Mouse (Mus musculus): ENCODE data around the gene Cdh15. TPM values are rescaled to one million over a fixed set of nuclear protein-coding genes. Genes with fewer than 3 reads are reported as not detected.
A peak's percentile ranks its signal among the peaks of the same experiment; 100 is the strongest.

Cdh15 gene
- polyA plus RNA-seq (2015; fragmentation: Nextera tagmentation; extraction: Ambion mirVana): 1.5 and 1.8 TPM in 2 replicates

DNA sequence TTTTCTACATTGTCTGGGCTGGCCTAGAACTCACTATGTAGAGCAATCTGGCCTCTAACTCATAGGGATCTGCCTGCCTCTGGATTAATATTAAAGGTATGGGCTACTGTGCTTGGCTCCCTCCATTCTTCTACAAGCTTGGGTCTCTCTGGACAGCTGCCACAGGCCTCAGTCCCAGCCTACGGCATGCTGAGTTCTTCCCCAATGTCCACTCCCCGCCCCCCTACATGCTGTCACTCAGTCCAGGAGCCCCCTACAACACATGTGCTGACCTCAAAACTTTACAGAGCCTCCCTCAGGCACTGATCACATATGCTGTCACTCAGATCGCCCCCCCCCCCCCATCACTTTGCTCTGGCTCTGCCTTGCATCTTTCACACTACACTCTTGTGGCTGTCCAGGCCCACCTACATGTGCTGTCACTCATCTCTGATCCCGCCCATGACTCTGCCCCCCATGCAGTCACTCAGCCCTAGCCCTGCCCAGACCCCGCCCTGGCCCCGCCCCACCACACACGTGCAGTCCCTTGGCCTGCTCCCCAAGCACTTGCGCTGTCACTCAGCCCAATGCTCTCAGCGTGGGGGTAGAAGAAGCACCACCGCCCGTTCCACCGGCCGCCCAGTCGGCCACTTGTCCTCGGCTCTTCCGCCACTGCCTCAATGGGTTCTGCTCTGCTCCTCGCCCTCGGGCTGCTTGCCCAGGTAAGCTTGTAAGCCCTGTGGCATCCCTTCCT is at the start of gene Cdh15:
Gene Cdh15, plus strand, starts transcription at position 138 of the 733 bp plus-strand sequence.
- Histone ChIP-seq H3K4me2 (peak within 1 kb of the TSS; percentile 34; the same call in 1 of the 2 replicates), H3K9me3 (no peaks in the 10 kb centered on the region), H3K36me3 (no peaks in the 10 kb centered on the region), H3K4me3 (no peak within 1 kb of the TSS), H3K9ac (no peak within 1 kb of the TSS), H3K4me1 (replicated peaks) (peaks cover 8% of the 10 kb centered on the region), H3K27me3 (peaks cover 12% of the 10 kb centered on the region), H3K27ac (no peak within 1 kb of the TSS)
- ATAC-seq (ENCODE audit: low FRiP score): no peak
- 15% methylated on average over 18 of the region's 18 CpGs for WGBS

DNA sequence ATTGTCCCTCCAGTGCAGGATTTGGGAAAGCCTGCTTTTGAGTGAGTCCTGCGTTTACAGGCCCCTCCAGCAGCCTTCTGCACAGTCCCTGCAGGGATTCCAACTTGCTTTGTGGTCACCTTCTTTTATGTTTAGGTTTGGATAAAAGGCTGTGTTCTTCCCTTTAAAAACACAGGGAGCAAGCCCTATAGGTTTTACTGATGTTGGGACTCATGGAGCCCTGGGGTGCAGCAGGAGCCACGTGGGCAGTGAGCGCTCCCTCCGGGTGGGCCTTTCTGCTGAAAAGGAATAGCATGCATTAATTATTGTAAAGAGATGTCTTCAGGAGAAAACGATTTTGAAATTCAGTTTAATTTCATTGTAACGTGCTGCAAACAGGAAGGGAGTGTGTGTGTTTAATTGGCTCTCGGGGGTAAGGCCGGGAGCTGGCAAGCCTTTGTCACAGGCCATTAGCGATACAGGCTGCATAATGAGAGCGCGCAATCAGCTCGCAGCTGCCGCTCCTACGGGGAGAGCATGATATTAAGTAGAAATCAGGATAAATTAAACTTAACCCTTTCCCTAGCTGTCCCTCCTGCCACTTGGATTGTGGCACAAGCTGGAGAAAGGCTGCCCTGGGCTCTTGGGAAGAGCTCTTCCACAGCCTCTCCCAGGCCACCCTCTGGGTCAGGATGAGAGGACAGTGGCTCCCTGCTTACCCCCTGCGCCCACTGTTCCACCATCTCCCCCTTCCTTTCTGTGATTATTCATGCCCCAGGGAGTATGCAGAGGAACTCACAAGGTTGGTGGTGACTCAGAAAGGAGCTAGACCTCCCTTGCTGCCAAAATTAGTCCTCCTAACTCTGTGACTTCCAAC is 43.6 kb upstream of the Cdh15 start:
- Histone ChIP-seq H3K9me3 (no peaks in the 10 kb centered on the region), H3K9ac (peak overlapping the region; percentile 43), H3K27ac (peak overlapping the region; percentile 96), H3K27me3 (no peaks in the 10 kb centered on the region), H3K4me3 (no peak overlapping the region), H3K36me3 (0 out of 2 replicates have a peak, but pooled peaks cover 6% of the 10 kb centered on the region), H3K4me2 (peak overlapping the region; percentile 22; the same call in 1 of the 2 replicates), H3K4me1 (replicated peaks) (peaks cover 63% of the 10 kb centered on the region)
- ATAC-seq (ENCODE audit: low FRiP score): peak; percentile 88
- WGBS: 12% methylated on average over 15 of the region's 15 CpGs

DNA sequence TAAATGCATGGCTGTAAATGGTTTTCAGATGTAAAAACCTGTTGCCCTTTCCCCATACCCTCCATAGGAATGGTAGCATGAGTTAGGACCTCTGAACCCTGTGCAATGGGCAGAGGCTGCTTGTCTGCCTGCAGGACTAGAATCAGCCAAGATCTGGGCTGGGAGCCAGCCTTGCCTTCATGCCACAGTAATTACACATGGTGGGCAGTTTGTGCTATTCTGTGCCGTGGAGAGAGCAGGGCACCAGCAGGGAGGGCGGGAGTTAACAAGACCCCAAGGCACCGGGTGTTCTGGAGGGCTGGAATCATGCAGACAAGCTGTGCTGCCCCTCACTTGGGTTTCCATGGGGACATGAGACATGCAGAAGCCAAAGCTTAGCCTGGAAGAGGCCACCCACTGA is 42.4 kb upstream of the Cdh15 start:
- peak overlapping the region; percentile 96 for H3K27ac ChIP-seq
- no peak overlapping the region for H3K4me2 ChIP-seq
- no peak overlapping the region for H3K4me3 ChIP-seq
- H3K36me3 ChIP-seq: no peaks in the 10 kb centered on the region
- ATAC-seq (ENCODE audit: low FRiP score): peak; percentile 22; the same call in 1 of the 2 replicates
- peaks cover 68% of the 10 kb centered on the region for H3K4me1 ChIP-seq (replicated peaks)
- 18% methylated on average over 3 of the region's 3 CpGs for WGBS
- H3K9me3 ChIP-seq: no peaks in the 10 kb centered on the region
- no peak overlapping the region for H3K9ac ChIP-seq
- H3K27me3 ChIP-seq: no peaks in the 10 kb centered on the region

DNA sequence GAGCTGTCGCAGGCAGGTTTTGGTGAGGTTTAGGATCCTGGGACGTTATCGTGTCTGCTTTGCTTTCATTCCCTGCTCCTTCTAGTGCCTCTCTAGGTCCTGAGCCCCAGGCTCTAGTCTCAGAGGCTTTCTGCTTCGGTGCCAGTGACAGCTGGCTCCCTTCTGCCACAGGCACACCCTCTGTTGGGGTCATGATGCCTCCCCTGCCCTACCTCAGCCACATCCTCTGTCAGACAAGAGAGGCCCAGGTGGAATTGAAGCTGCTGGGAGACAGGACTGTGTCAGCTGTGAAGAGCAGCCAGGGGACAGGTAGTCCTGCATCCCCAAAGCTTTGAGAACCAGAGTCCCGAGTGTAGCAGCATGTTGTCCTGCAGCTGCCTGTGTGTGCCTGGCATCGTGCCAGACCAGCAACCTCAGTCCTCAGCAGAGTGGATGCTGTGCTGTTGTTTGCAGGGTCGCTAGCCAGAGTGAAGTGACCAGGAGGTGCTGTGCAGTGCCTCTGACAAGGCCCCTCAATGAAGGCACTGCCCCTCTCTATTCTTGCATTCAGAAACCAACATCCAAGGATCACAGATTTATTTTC is 40.7 kb upstream of the Cdh15 start:
- Histone ChIP-seq H3K27me3 (no peaks in the 10 kb centered on the region), H3K27ac (peak overlapping the region; percentile 96), H3K9me3 (no peaks in the 10 kb centered on the region), H3K4me3 (no peak overlapping the region), H3K36me3 (no peaks in the 10 kb centered on the region), H3K9ac (peak overlapping the region; percentile 62), H3K4me1 (replicated peaks) (peaks cover 85% of the 10 kb centered on the region), H3K4me2 (no peak overlapping the region)
- no peak for ATAC-seq (ENCODE audit: low FRiP score)
- 31% methylated on average over 7 of the region's 7 CpGs for WGBS

DNA sequence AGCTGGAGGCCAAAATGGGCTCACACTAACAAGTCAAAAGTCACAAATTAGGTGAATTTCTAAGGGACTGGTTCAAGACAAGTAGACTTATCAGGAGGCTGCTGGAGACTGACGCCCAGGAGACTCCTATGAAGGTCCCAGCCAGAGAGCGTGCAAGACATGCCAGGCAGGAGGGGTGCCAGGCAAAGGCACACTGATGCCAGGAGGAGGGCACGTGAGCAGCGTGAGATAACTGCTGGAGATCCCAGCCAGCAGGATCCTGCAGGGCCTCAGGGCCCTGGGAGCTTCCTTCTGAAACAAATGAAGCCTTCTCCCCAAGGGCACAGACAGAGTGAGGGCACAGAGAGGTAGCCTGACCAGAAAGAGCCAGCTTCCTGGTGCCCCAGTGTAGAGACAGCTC is 39.9 kb upstream of the Cdh15 start:
- no peaks in the 10 kb centered on the region for H3K9me3 ChIP-seq
- H3K4me1 ChIP-seq (replicated peaks): peaks cover 87% of the 10 kb centered on the region
- H3K4me3 ChIP-seq: no peak overlapping the region
- peak overlapping the region; percentile 62; the same call in 1 of the 2 replicates for H3K9ac ChIP-seq
- no peak for ATAC-seq (ENCODE audit: low FRiP score)
- H3K27me3 ChIP-seq: no peaks in the 10 kb centered on the region
- 72% methylated on average over 4 of the region's 4 CpGs for WGBS
- no peak overlapping the region for H3K4me2 ChIP-seq
- H3K27ac ChIP-seq: peak overlapping the region; percentile 96
- H3K36me3 ChIP-seq: no peaks in the 10 kb centered on the region

DNA sequence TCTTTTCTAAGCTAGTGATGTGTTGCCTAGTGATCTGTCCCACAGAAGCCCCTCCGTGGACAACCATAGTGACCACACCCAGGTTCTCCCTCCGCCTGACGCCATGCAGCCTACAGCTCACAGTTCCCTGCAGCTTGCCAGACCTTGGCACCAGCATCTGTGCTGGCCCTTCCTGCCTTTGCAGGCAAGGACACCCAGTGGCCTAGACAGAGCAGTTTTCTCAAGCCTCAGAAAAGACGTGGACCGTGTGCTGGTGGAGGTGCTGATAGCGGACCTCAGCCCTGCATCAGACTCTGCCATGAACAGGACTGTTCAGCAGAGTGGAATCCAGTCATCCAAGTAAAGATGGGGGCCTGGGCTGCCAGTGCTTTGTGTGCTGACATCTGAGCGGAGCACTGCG is 37.4 kb upstream of the Cdh15 start:
- 0 out of 2 replicates have a peak overlapping the region, but pooled peaks have one; percentile 59 for H3K9ac ChIP-seq
- peak overlapping the region; percentile 91 for H3K27ac ChIP-seq
- 72% methylated on average over 8 of the region's 8 CpGs for WGBS
- peaks cover 18% of the 10 kb centered on the region for H3K36me3 ChIP-seq
- no peak overlapping the region for H3K4me2 ChIP-seq
- H3K4me3 ChIP-seq: no peak overlapping the region
- peaks cover 87% of the 10 kb centered on the region for H3K4me1 ChIP-seq (replicated peaks)
- no peaks in the 10 kb centered on the region for H3K27me3 ChIP-seq
- no peaks in the 10 kb centered on the region for H3K9me3 ChIP-seq
- no peak for ATAC-seq (ENCODE audit: low FRiP score)

DNA sequence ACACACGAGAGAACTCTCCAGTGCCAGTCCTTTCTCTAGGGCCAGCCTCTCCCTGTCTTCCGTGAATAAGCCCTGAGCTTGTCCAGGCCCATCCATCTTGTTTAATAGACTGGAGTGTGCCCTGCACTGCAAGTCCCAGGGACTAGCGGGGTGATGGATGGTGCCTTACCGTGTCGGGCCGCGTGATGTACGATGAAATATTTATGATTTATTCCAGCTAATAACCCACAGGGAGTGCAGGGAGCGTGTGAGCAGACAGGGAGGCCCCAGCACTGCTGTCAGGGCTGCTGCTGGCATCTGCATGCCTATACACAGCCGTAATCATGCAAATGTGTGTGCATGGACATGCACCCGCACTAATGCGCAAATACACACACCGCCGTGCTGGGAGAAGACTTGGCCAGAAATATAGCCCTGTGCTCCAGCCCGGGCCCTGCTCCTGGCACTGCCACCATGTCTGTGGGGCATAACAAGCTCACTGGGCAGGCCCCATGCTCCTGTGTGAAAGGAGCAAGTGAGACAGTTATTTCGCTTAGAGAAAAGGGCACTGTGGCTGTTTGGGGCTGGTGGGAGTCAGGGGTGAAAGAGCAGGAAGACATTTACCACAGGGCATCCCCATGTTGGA is 35.8 kb upstream of the Cdh15 start:
- no peak overlapping the region for H3K4me2 ChIP-seq

DNA sequence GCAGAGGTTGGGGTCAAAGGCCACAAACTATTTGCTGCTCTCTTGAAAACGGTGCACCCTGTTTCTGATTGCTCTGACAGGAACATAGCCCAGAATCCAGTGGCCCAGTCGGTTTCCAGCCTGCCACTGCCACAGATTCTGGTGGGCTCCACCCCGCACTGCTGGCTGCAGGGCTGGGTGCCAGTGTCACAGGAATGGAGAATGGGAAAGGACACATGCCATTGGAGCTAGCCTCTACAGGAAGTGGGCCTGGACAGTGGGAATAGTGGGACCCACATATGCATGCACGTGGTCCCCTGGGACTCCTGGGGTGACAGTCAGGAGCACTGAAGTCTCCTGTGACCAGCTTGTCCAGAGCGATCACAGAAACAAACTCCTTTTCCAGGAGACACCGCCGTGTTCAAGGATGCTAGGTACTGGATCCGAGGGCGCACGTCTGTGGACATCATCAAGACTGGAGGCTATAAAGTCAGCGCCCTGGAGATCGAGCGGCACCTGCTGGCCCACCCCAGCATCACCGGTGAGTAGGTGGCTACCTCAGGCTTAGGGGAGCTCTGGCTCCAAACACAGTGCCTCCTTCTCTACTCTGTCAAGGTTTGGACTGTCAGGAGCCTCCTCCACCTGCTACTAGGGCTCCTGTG is 35.0 kb upstream of the Cdh15 start:
- peak overlapping the region; percentile 91 for H3K27ac ChIP-seq
- peaks cover 79% of the 10 kb centered on the region for H3K4me1 ChIP-seq (replicated peaks)
- H3K9me3 ChIP-seq: no peaks in the 10 kb centered on the region
- peaks cover 19% of the 10 kb centered on the region for H3K36me3 ChIP-seq
- H3K4me2 ChIP-seq: no peak overlapping the region
- H3K27me3 ChIP-seq: no peaks in the 10 kb centered on the region; the same call in 1 of the 2 replicates
- 75% methylated on average over 14 of the region's 14 CpGs for WGBS
- ATAC-seq (ENCODE audit: low FRiP score): no peak
- peak overlapping the region; percentile 59; the same call in 1 of the 2 replicates for H3K9ac ChIP-seq
- no peak overlapping the region for H3K4me3 ChIP-seq

More for the DNA sequence above, 35.8 kb upstream of the Cdh15 start:
- 42% methylated on average over 16 of the region's 16 CpGs for WGBS
- no peaks in the 10 kb centered on the region for H3K9me3 ChIP-seq
- peak overlapping the region; percentile 91 for H3K27ac ChIP-seq
- no peaks in the 10 kb centered on the region; the same call in 1 of the 2 replicates for H3K27me3 ChIP-seq
- peaks cover 79% of the 10 kb centered on the region for H3K4me1 ChIP-seq (replicated peaks)
- peak overlapping the region; percentile 59 for H3K9ac ChIP-seq
- H3K36me3 ChIP-seq: peaks cover 19% of the 10 kb centered on the region
- no peak overlapping the region for H3K4me3 ChIP-seq
- ATAC-seq (ENCODE audit: low FRiP score): peak; percentile 68

DNA sequence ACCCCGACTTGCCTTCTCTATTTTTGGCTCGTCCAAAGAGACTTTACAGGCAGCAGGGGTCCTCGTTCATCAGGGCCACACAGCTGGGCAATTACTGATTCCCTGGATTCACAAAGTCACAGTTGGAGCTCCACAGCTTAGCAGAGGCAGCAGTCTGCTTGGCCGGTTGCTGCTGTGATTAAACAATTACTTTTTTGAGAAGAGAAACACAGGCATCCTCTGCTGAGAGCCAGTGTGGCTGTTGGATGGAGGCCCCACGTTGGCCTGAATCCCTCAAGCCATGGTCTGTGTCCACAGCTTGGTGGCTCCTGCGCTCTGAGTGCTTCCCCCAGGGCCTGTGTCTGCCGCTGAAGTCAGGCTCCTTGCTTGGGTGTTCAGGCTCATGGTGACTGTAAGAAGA is 33.2 kb upstream of the Cdh15 start:
- Histone ChIP-seq H3K36me3 (peaks cover 23% of the 10 kb centered on the region), H3K4me1 (replicated peaks) (peaks cover 76% of the 10 kb centered on the region), H3K4me3 (no peak overlapping the region), H3K9ac (peak overlapping the region; percentile 29), H3K9me3 (no peaks in the 10 kb centered on the region), H3K27ac (peak overlapping the region; percentile 53; the same call in 1 of the 2 replicates), H3K4me2 (no peak overlapping the region), H3K27me3 (peaks cover 3% of the 10 kb centered on the region; the same call in 1 of the 2 replicates)
- ATAC-seq (ENCODE audit: low FRiP score): no peak
- WGBS: 14% methylated on average over 7 of the region's 7 CpGs

DNA sequence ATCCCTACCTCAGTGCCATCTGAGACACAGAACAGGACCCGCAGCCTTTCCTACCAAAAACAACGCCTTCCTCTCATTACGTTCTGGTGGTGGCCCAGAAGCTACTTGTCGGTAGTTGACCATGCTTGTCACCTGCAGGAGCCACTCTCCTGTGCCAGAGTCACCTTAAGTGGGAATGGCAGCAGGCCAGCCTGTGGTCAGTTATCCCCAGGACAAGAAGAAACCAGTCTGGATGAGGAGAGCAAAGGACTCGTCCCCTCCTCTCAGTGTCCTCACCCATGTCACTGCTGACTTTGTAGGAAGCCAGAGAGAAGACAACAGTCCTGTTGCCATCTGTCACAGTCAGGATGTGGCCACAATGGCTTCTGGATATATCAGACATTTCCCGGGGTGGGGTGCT is 30.8 kb upstream of the Cdh15 start:
- Histone ChIP-seq H3K36me3 (peaks cover 23% of the 10 kb centered on the region), H3K27me3 (peaks cover 3% of the 10 kb centered on the region; the same call in 1 of the 2 replicates), H3K4me2 (no peak overlapping the region), H3K9ac (no peak overlapping the region), H3K27ac (no peak overlapping the region), H3K9me3 (no peaks in the 10 kb centered on the region), H3K4me1 (replicated peaks) (peaks cover 55% of the 10 kb centered on the region), H3K4me3 (no peak overlapping the region)
- no peak for ATAC-seq (ENCODE audit: low FRiP score)
- 89% methylated on average over 6 of the region's 6 CpGs for WGBS

DNA sequence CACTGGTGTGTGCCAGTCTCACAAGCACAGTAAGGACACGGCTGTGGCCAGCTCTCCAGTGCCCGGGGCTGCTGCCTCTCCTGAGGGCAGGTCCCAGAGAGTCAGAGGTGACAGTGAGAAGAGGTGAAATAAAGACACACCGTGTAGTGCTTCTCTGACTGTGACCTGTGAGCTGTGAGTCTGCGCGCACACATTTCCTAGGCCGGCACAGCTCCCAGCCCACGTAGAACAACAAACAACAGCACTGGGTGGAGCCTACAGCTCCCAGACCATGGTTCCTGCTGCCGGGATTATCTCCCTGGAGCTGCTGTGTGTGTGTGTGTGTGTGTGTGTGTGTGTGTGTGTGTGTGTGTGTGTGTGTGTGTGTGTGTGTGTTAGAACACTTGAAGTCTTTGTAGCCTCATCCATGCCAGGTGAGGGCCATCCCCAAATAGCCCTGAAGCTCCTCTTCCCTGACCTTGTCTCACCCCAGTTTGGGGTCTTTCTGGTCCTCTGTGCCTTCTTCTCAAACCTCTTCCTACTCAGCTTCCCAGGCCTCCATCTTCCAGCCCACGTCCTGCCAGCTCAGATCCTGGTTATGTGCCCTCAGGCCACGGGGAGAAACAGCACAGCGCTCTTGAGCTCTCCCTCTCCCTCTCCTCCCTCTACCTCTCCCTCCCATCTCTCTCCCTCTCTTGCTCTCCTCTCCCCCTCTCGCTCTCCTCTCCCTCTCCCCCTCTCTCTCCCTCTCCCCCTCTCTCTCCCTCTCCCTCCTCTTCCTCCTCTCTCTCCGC is 29.9 kb upstream of the Cdh15 start:
- H3K27ac ChIP-seq: no peak overlapping the region
- no peak for ATAC-seq (ENCODE audit: low FRiP score)
- WGBS: 37% methylated on average over 13 of the region's 13 CpGs
- peaks cover 3% of the 10 kb centered on the region; the same call in 1 of the 2 replicates for H3K27me3 ChIP-seq
- H3K4me1 ChIP-seq (replicated peaks): peaks cover 46% of the 10 kb centered on the region
- H3K9me3 ChIP-seq: no peaks in the 10 kb centered on the region
- H3K4me2 ChIP-seq: no peak overlapping the region
- peaks cover 23% of the 10 kb centered on the region for H3K36me3 ChIP-seq
- H3K9ac ChIP-seq: no peak overlapping the region
- H3K4me3 ChIP-seq: no peak overlapping the region

Measured in hindbrain, embryonic 13.5 days (tissue).